Mouse (Mus musculus): ENCODE measurements at regions not wholly inside any gene's neighbourhood (a gene's known extent, or its start where the extent isn't known, plus 50 kb on each side); places are given as distances from the start of the nearest gene placed in this dataset.

DNA sequence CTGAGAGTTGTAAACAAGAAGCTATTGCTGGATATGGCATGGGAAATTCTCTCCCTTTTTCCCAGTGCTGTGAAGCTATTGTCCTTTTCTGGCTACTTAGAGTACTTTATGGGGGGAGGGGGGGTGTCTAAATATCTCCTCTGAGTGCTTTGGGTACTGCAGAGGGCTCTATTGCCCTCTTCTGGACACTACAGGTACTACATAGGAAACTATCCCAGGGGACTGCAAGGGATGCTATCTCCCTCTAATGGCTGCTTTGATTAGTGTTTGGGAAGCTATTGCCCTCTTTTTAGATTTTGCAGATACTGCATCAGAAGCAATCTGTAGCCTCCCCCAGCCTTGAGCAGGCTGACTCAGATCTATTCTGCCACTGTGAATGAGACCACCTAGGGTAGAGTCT is 55.8 kb upstream of the 5430402E10Rik start:
- DNase-seq: peak in 1 of 2 experiments; percentile 12
